Mouse (Mus musculus) liver, embryonic 11.5 days (tissue): Measurements from ENCODE around the gene Bak1. TPM values are rescaled to one million over a fixed set of nuclear protein-coding genes. Genes with fewer than 3 reads are reported as not detected.

ENCODE experiments used
- ATAC-seq: fragments of 200-750 bp; cut with Nextera tagmentation; replicated peaks from 2 replicates; pipeline ENCODE4 v1.8.0; 2017; ENCODE audit warnings: moderate number of reproducible peaks, mild to moderate bottlenecking, moderate TSS enrichment, moderate library complexity; ENCODE audit not compliant: low FRiP score
- DNase-seq: peaks from one replicate; pipeline ENCODE4 v3.0.0-alpha.2; 2017; ENCODE audit warnings: low spot score
- H3K27ac ChIP-seq: fragments of 300-500 bp; sonication (generic); 2 replicates; pipeline ENCODE4 v1.5.1; 2014; ENCODE audit warnings: mild to moderate bottlenecking, low read depth, low read length, control low read depth
- H3K27me3 ChIP-seq: fragments of 300-500 bp; sonication (generic); replicated peaks from 2 replicates; pipeline ENCODE4 v1.6.1; 2014; ENCODE audit warnings: low read length, mixed read lengths; ENCODE audit not compliant: control insufficient read depth, insufficient read depth
- H3K36me3 ChIP-seq: fragments of 300-500 bp; sonication (generic); 2 replicates; pipeline ENCODE4 v1.6.1; 2014; ENCODE audit warnings: mild to moderate bottlenecking, low read length, moderate library complexity, mixed read lengths; ENCODE audit not compliant: control insufficient read depth, insufficient read depth
- H3K4me1 ChIP-seq: fragments of 300-500 bp; sonication (generic); replicated peaks from 2 replicates; pipeline ENCODE4 v1.6.1; 2014; ENCODE audit warnings: low read length, mixed read lengths; ENCODE audit not compliant: control insufficient read depth, insufficient read depth
- H3K4me2 ChIP-seq: fragments of 300-500 bp; sonication (generic); 2 replicates; pipeline ENCODE4 v1.6.1; 2014; ENCODE audit warnings: mild to moderate bottlenecking, control low read depth, moderate library complexity
- H3K4me3 ChIP-seq: fragments of 300-500 bp; sonication (generic); 2 replicates; pipeline ENCODE4 v1.5.1; 2014; ENCODE audit warnings: low read depth, low read length, control low read depth
- H3K9ac ChIP-seq: fragments of 300-500 bp; sonication (generic); 2 replicates; pipeline ENCODE4 v1.6.1; 2014; ENCODE audit warnings: low read depth, low read length, control low read depth
- H3K9me3 ChIP-seq: fragments of 300-500 bp; sonication (generic); 2 replicates; pipeline ENCODE4 v1.6.1; 2016; ENCODE audit warnings: low read length, inconsistent platforms, mixed read lengths; ENCODE audit not compliant: control insufficient read depth
- WGBS: fragments of 180-500 bp; shearing (Covaris S2); extraction: QIAGEN DNeasy Blood & Tissue Kit; methylation state at CpG from one replicate; pipeline ENCODE4 v1.1.7; 2014; 5-methylcytosine and 5-hydroxymethylcytosine counted together
- polyA plus RNA-seq: library from polyadenylated mRNA; unstranded; fragments of >200 nt; fragmentation: Nextera tagmentation; extraction: Ambion mirVana; gene quantifications from 2 replicates; pipeline ENCODE4 v1.2.1, GENCODE M21; 2014

Bak1 gene
- polyA plus RNA-seq, 1 experiment from 2014 or later = 11.3 TPM

DNA sequence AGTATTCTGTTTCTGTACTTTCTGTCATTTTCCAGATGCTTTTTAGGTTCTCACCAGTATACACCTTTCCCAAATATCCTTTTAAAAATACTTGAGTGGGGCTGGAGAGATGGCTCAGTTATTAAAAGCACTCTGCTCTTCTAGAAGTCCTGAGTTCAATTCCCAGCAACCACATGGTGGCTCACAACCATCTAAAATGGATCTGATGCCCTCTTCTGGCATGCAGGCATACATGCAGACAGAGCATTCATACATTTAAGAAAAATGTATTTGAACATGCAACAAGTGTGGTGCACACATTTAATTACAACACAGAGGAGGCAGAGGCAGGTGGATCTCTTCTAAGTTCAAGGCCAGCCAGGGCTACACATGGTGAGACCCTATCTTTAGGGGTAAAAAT is 53.4 kb downstream of the Bak1 start:
- Histone ChIP-seq H3K27me3 (no peaks in the 10 kb centered on the region), H3K9ac (no peak overlapping the region), H3K4me3 (no peak overlapping the region), H3K36me3 (peaks cover 27% of the 10 kb centered on the region), H3K27ac (no peak overlapping the region), H3K4me2 (no peak overlapping the region), H3K9me3 (no peaks in the 10 kb centered on the region), H3K4me1 (peaks cover 18% of the 10 kb centered on the region)
- DNase-seq = no peak
- ATAC-seq = no peak

DNA sequence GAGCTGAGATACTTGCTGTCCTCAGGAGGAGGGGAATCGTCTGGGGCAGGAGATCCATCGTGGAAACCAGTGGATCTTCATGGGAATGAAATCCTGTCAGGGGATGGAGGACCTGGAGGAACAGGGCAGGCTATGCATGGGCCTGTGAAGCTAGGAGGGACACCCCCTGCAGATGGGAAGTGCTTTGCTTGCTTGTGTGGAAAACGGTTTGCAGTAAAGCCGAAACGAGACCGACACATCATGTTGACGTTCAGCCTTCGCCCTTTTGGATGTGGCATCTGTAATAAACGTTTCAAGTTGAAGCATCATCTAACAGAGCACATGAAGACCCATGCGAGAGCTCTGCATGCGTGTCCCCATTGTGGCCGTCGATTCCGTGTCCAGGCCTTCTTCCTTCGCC is 54.3 kb downstream of the Bak1 start:
- H3K4me3 ChIP-seq = no peak overlapping the region
- no peaks in the 10 kb centered on the region for H3K27me3 ChIP-seq
- no peaks in the 10 kb centered on the region for H3K9me3 ChIP-seq
- no peak overlapping the region for H3K9ac ChIP-seq
- 88% methylated on average over 15 of the region's 15 CpGs for WGBS
- no peak for DNase-seq
- H3K4me1 ChIP-seq = peaks cover 18% of the 10 kb centered on the region
- H3K36me3 ChIP-seq = peaks cover 27% of the 10 kb centered on the region
- no peak for ATAC-seq
- H3K27ac ChIP-seq = no peak overlapping the region
- H3K4me2 ChIP-seq = peak overlapping the region; percentile 96

DNA sequence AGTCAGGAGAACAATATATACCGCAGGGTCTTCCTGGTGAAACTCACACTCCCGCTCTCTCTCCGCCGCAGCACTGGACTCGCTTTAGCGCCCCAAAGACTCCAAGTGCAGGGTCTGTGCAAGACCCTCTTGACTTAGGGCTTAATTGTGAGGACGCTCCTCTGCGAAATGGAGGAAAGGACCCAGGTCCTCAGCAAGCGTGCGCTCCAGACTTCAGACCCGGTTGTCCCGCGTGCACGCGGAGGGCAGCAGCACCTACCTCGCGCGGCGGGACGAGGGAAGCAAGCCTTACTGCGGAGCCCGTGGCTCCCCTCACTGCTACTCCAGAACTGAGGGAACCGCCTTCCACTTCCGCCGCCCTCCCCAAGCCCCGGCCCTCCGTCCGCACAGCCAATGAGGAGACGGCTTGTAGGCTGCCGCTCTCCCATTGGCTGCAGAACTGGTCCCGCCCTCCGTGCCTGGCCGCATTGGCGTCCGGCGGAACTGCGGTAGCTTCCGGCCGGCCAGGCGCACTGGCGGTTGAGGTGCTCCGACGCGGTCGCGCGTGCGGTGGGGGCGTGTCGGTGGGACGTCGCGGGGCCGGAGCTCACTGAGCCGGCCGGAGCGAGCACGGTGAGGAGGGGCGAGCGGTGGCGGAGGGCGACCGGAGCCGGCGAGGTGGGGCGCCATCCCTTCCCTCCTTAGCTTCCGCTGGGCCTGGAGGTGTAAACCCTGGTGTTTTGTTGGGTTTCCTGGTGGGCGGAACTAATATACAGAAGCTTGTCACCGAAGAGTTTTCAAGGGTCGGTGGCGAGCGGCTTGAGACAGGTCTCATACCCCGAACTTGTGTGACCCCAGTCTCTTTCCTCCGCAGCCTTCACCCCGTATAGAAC is 55.9 kb downstream of the Bak1 start, which contains the start of gene Zbtb9:
Zbtb9 (plus strand) TSS at position 465 of the 872 bp plus-strand sequence.
- DNase-seq (peak; percentile 94), ATAC-seq (peak; percentile 99)
- WGBS = under 1% methylated on average over 75 of the region's 75 CpGs
- Histone ChIP-seq H3K27ac (peak within 1 kb of the TSS; percentile 77), H3K27me3 (no peaks in the 10 kb centered on the region), H3K4me3 (peak within 1 kb of the TSS; percentile 72), H3K4me2 (peak within 1 kb of the TSS; percentile 96), H3K36me3 (peaks cover 18% of the 10 kb centered on the region), H3K9me3 (no peaks in the 10 kb centered on the region), H3K4me1 (peaks cover 18% of the 10 kb centered on the region), H3K9ac (peak within 1 kb of the TSS; percentile 88)

DNA sequence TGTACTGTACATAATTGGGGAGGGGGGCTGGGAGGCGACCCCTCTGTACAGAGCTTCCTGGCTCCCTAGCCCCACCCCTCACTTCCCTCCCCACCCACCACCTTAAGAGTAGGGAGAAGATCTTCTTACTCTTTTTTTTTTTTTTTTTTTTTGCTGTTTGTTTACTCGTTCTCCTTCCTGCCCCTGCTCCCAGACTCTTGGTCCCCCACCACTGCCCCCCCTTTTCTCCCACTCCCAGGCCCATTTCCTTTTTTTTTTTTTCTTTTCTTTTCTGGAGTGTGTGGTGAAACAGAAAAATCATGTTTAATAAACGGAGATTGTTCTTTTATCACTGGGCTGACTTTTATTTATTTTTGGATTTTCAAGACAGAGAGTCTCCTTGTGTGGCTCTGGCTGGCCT is 56.7 kb downstream of the Bak1 start:
- no peak for ATAC-seq

DNA sequence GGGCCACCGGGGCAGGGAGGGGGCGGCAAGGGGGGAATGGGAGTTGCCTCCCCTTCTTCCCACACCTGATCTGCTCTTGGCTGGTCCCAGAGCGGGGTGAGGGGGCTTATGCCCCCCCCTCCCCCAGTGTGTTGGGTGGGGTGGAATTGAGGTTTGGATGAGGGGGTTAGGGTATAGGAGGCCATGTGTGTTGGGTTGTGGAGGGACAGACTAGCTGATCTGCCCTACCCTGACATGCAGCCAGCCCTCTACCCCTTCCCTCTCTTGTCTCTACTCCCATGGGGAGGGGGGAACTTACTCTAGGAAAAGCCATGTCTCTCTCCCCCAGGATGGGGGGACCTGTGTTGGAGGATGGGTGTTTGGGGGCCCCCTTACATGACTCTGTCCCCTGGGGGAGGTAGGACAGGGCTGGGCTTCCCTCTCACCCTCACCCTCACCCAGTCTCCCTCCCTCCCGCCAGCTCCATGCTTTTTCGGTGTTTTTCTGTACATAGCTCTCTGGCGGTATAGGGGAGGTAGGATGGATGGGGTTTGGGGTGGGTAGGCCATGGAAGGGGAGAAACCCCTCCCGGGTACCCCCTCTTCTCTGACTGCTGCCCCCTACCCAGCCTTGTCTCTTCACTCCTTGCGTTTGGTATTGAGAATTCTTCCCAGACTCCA is 57.4 kb downstream of the Bak1 start:
- DNase-seq = no peak
- Histone ChIP-seq H3K27ac (no peak overlapping the region), H3K9ac (no peak overlapping the region)

More for the DNA sequence above, 56.7 kb downstream of the Bak1 start:
- Histone ChIP-seq H3K9ac (peak overlapping the region; percentile 88), H3K9me3 (no peaks in the 10 kb centered on the region), H3K36me3 (0 out of 2 replicates have a peak, but pooled peaks cover 13% of the 10 kb centered on the region), H3K4me2 (peak overlapping the region; percentile 96), H3K27ac (peak overlapping the region; percentile 77; the same call in 1 of the 2 replicates), H3K4me3 (peak overlapping the region; percentile 72), H3K27me3 (no peaks in the 10 kb centered on the region), H3K4me1 (peaks cover 18% of the 10 kb centered on the region)
- 4% methylated on average over 3 of the region's 3 CpGs for WGBS
- DNase-seq = no peak

DNA sequence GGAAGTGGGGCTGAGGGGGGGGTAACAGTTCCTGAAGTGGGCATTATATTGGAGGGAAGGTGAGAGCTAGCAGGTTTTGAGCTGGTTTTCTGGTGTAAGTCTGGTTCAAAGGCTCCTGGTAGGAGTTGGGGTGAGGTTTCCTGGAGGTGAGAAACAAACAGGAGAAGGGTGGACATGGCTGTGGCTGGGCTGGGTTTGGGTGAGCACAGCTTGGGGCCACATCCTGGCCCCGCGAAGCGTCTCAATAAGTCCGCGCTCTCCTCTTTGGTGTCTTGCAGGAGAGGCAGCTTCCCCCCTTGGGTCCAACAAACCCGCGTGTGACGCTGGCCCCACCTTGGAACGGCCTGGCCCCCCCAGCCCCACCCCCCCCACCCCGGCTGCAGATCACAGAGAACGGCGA is 58.6 kb downstream of the Bak1 start:
- Histone ChIP-seq H3K27me3 (no peaks in the 10 kb centered on the region), H3K9ac (no peak overlapping the region), H3K36me3 (0 out of 2 replicates have a peak, but pooled peaks cover 5% of the 10 kb centered on the region), H3K27ac (no peak overlapping the region), H3K4me2 (no peak overlapping the region), H3K9me3 (no peaks in the 10 kb centered on the region), H3K4me3 (no peak overlapping the region), H3K4me1 (peaks cover 18% of the 10 kb centered on the region)
- ATAC-seq (no peak), DNase-seq (no peak)
- WGBS = 53% methylated on average over 12 of the region's 12 CpGs

More for the DNA sequence above, 57.4 kb downstream of the Bak1 start:
- Histone ChIP-seq H3K4me3 (peak overlapping the region; percentile 72), H3K4me2 (peak overlapping the region; percentile 96), H3K4me1 (peaks cover 18% of the 10 kb centered on the region), H3K27me3 (no peaks in the 10 kb centered on the region), H3K36me3 (0 out of 2 replicates have a peak, but pooled peaks cover 8% of the 10 kb centered on the region), H3K9me3 (no peaks in the 10 kb centered on the region)
- 63% methylated on average over 8 of the region's 8 CpGs for WGBS
- no peak for ATAC-seq

Other genes starting within 250 kb of the Bak1 start
- gene Bnip1, start 247.9 kb downstream of the Bak1 start, polyA plus RNA-seq = 44.0 TPM in 2 replicates
- gene Nkx2-5, start 184.0 kb downstream of the Bak1 start, polyA plus RNA-seq = 1.0 and 2.1 TPM in 2 replicates
- 8.6 and 8.7 TPM in 2 replicates for gene Kifc5b, start 111.9 kb downstream of the Bak1 start, polyA plus RNA-seq
- gene Phf1, start 96.0 kb downstream of the Bak1 start, polyA plus RNA-seq = 3.2 and 3.4 TPM in 2 replicates
- 159 and 171 TPM in 2 replicates for gene Cuta, start 89.4 kb downstream of the Bak1 start, polyA plus RNA-seq
- gene Syngap1, start 87.8 kb downstream of the Bak1 start, polyA plus RNA-seq = 1.4 and 1.6 TPM in 2 replicates
- 9.7 and 9.9 TPM in 2 replicates for gene Zbtb9, start 55.8 kb downstream of the Bak1 start, polyA plus RNA-seq
- gene Itpr3, start 28.3 kb upstream of the Bak1 start, polyA plus RNA-seq = 1.8 and 2.0 TPM in 2 replicates
- gene Uqcc2, start 104.9 kb upstream of the Bak1 start, polyA plus RNA-seq = 386 and 413 TPM in 2 replicates
- 0.11 TPM in 1 of 2 replicates, not detected in the other for gene Ip6k3, start 138.8 kb upstream of the Bak1 start, polyA plus RNA-seq
- gene Lemd2, start 175.5 kb upstream of the Bak1 start, polyA plus RNA-seq = 11.6 and 13.4 TPM in 2 replicates